Comparison of ENCODE assay signal across 9 mouse cellular contexts in the genomic region with DNA sequence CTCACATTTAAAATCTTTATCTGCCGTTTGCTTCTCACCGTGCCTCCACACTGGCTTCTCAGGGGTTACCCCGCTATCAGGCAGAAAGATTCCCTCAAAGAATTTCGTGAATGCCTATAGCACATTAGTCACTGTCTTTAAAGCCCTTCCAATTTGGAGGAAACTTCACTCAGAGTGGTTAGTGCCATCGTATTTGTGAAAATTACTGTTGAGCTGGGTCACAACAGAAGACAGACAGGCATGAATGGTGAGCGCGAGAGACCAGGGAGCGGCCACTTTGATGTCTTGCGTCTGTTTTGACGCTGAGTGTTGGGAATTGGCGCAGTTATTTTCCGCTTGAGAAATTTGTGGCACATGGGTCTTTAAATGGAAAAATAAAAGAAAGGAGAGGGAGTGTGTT.
DNase-seq lines count a peak whose midpoint lies in the region; ATAC-seq and TF ChIP-seq lines count a peak whose summit lies in the region.
"Had no signal": no experiment of that assay in that cellular context is flagged by ENCODE, and none has a peak within 500 bp of the region (broad histone marks: within the 10 kb centered on the region; RNA-seq: fewer than 3 reads in every experiment).

No protein-coding gene starts in this region.

- no peak overlapping the region for H3K4me3 ChIP-seq in lung, embryonic 15.5 days
- no peak overlapping the region for H3K4me3 ChIP-seq in lung, adult 2 months (replicated peaks; ENCODE audit: extremely low read depth, low read depth, low read length)
- peak overlapping the region; percentile 32 for H3K4me3 ChIP-seq in forebrain, embryonic 14.5 days (ENCODE audit: low read depth, low read length)
- peak overlapping the region; percentile 13 for H3K4me3 ChIP-seq in limb, embryonic 13.5 days

- H3K27ac ChIP-seq in lung, embryonic 15.5 days = no peak overlapping the region
- no peak overlapping the region; the same call in 1 of the 2 replicates for H3K27ac ChIP-seq in forebrain, embryonic 14.5 days (ENCODE audit: low read depth, low read length)
- no peak overlapping the region for H3K27ac ChIP-seq in limb, embryonic 13.5 days

- no peaks in the 10 kb centered on the region for H3K36me3 ChIP-seq in lung, embryonic 15.5 days
- no peaks in the 10 kb centered on the region for H3K36me3 ChIP-seq in forebrain, embryonic 14.5 days (ENCODE audit: control insufficient read depth, insufficient read depth, low read length)
- no peaks in the 10 kb centered on the region for H3K36me3 ChIP-seq in limb, embryonic 13.5 days

- H3K9ac ChIP-seq in lung, embryonic 15.5 days = no peak overlapping the region
- H3K9ac ChIP-seq in forebrain, embryonic 14.5 days (ENCODE audit: low read length) = peak overlapping the region; percentile 40
- no peak overlapping the region for H3K9ac ChIP-seq in limb, embryonic 13.5 days

- H3K4me1 ChIP-seq in lung, embryonic 15.5 days = peaks cover 16% of the 10 kb centered on the region; the same call in 1 of the 2 replicates
- no peaks in the 10 kb centered on the region for H3K4me1 ChIP-seq in lung, adult 2 months (ENCODE audit: control insufficient read depth, insufficient read depth, low read length)
- H3K4me1 ChIP-seq in forebrain, embryonic 14.5 days (ENCODE audit: control insufficient read depth, insufficient read depth, low read length) = peaks cover 9% of the 10 kb centered on the region; the same call in 1 of the 2 replicates
- peaks cover 17% of the 10 kb centered on the region for H3K4me1 ChIP-seq in limb, embryonic 13.5 days

- DNase-seq in lung, adult 2 months = no peak
- peak; percentile 73 for DNase-seq in forebrain, embryonic 14.5 days (ENCODE audit: low spot score)
- peak; percentile 79 for DNase-seq in retina, postnatal 1 day
- DNase-seq in ovary, postnatal 14 days (ENCODE audit: low spot score) = no peak
- no peak for DNase-seq in right cerebral cortex, adult 18-20 months
- no peak for DNase-seq in frontal cortex, adult 2 months (ENCODE audit: extremely low spot score in 1 of 2, low spot score in 1 of 2)
- DNase-seq: kidney, postnatal 25 days had no signal

- no peaks in the 10 kb centered on the region for H3K9me3 ChIP-seq in lung, embryonic 15.5 days
- H3K9me3 ChIP-seq in forebrain, embryonic 14.5 days (replicated peaks; ENCODE audit: control insufficient read depth, low read length) = no peaks in the 10 kb centered on the region
- H3K9me3 ChIP-seq in limb, embryonic 13.5 days = no peaks in the 10 kb centered on the region

- TF ChIP-seq POLR2A in lung, adult 2 months (IDR thresholded peaks at IDR 0.05; ENCODE audit: borderline replicate concordance, extremely low read depth, low read depth, low read length) = no peak

- peak overlapping the region; percentile 20 for H3K4me2 ChIP-seq in lung, embryonic 15.5 days
- peak overlapping the region; percentile 59 for H3K4me2 ChIP-seq in forebrain, embryonic 14.5 days (ENCODE audit: low read length)
- H3K4me2 ChIP-seq in limb, embryonic 13.5 days (replicated peaks) = peak overlapping the region; percentile 57

- 4% methylated on average over 12 of the region's 12 CpGs for WGBS in lung, embryonic 15.5 days
- WGBS in lung, adult 2 months = 17% methylated on average over 12 of the region's 12 CpGs
- WGBS in forebrain, embryonic 14.5 days = 0% methylated on average over 12 of the region's 12 CpGs
- 1% methylated on average over 12 of the region's 12 CpGs for WGBS in limb, embryonic 13.5 days

- no peak for TF ChIP-seq CTCF in lung, adult 2 months (IDR thresholded peaks at IDR 0.05; ENCODE audit: insufficient read depth, low read length)

- peaks cover 7% of the 10 kb centered on the region; the same call in 1 of the 2 replicates for H3K27me3 ChIP-seq in lung, embryonic 15.5 days
- no peaks in the 10 kb centered on the region for H3K27me3 ChIP-seq in forebrain, embryonic 14.5 days (replicated peaks; ENCODE audit: control insufficient read depth, insufficient read depth, low read length)
- H3K27me3 ChIP-seq in limb, embryonic 13.5 days = peaks cover 37% of the 10 kb centered on the region

- ATAC-seq in lung, embryonic 15.5 days (ENCODE audit: borderline replicate concordance, extremely low read depth, low FRiP score, low TSS enrichment) = no peak
- ATAC-seq in forebrain, embryonic 14.5 days = peak; percentile 47; the same call in 1 of the 2 replicates
- ATAC-seq in limb, embryonic 13.5 days (ENCODE audit: low FRiP score, low read depth) = no peak

Comparison
In these comparisons a context has a peak if more than half of its experiments do, and no peak if none do; other contexts are left out.
1. H3K4me3 ChIP-seq: peak in forebrain, embryonic 14.5 days (single experiment) and limb, embryonic 13.5 days (single experiment); none in lung, embryonic 15.5 days (single experiment) and lung, adult 2 months (single experiment).
2. DNase-seq: peak in forebrain, embryonic 14.5 days (single experiment) and retina, postnatal 1 day (single experiment); none in lung, adult 2 months (single experiment), ovary, postnatal 14 days (single experiment), right cerebral cortex, adult 18-20 months (single experiment) and frontal cortex, adult 2 months (0 of 2).
3. Peak in every context shown above with its lines, with median percentiles within 50 percentile points of each other: H3K4me2 ChIP-seq.